Mouse (Mus musculus) kidney, postnatal 0 days (tissue): ENCODE measurements around the gene Thy1. TPM values are rescaled to one million over a fixed set of nuclear protein-coding genes. Genes with fewer than 3 reads are reported as not detected.
A peak's percentile ranks its signal among the peaks of the same experiment; 100 is the strongest.

ENCODE experiments used
- ATAC-seq: fragments of 200-750 bp; cut with Nextera tagmentation; replicated peaks from 2 replicates; pipeline ENCODE4 v1.8.0; 2017; ENCODE audit warnings: low read depth, moderate number of reproducible peaks, moderate TSS enrichment, moderate library complexity; ENCODE audit not compliant: low FRiP score
- DNase-seq: peaks from one replicate; pipeline ENCODE4 v3.0.0-alpha.2; 2016; ENCODE audit warnings: low spot score
- H3K27ac ChIP-seq: fragments of 300-500 bp; sonication (generic); 2 replicates; pipeline ENCODE4 v1.5.1; 2014; ENCODE audit warnings: mild to moderate bottlenecking
- H3K27me3 ChIP-seq: fragments of 300-500 bp; sonication (generic); 2 replicates; pipeline ENCODE4 v1.6.1; 2014; ENCODE audit warnings: low read length, mixed read lengths; ENCODE audit not compliant: insufficient read depth
- H3K36me3 ChIP-seq: fragments of 300-500 bp; sonication (generic); 2 replicates; pipeline ENCODE4 v1.6.1; 2014; ENCODE audit warnings: low read length, mixed read lengths; ENCODE audit not compliant: insufficient read depth
- H3K4me1 ChIP-seq: fragments of 300-500 bp; sonication (generic); replicated peaks from 2 replicates; pipeline ENCODE4 v1.6.1; 2014; ENCODE audit warnings: antibody characterized with exemption, low read length, mixed read lengths; ENCODE audit not compliant: insufficient read depth
- H3K4me2 ChIP-seq: fragments of 300-500 bp; sonication (generic); 2 replicates; pipeline ENCODE4 v1.6.1; 2014; ENCODE audit warnings: mild to moderate bottlenecking, low read length, moderate library complexity, mixed read lengths
- H3K4me3 ChIP-seq: fragments of 300-500 bp; sonication (generic); replicated peaks from 2 replicates; pipeline ENCODE4 v1.5.1; 2014; ENCODE audit warnings: low read depth, low read length
- H3K9ac ChIP-seq: fragments of 300-500 bp; sonication (generic); 2 replicates; pipeline ENCODE4 v1.6.1; 2014; ENCODE audit warnings: low read depth, low read length
- H3K9me3 ChIP-seq: fragments of 300-500 bp; sonication (generic); replicated peaks from 2 replicates; pipeline ENCODE4 v1.6.1; 2016; ENCODE audit warnings: low read length, inconsistent platforms, mixed read lengths
- CTCF ChIP-seq: IDR thresholded peaks from 2 replicates; pipeline ENCODE4 v1.5.1; 2016; ENCODE audit warnings: antibody characterized with exemption, low read depth, mild to moderate bottlenecking, moderate library complexity
- WGBS: fragments of 180-500 bp; shearing (Covaris S2); extraction: QIAGEN DNeasy Blood & Tissue Kit; methylation state at CpG from one replicate; pipeline ENCODE4 v1.1.7; 2014; 5-methylcytosine and 5-hydroxymethylcytosine counted together
- polyA plus RNA-seq: library from polyadenylated mRNA; unstranded; fragments of >200 nt; fragmentation: Nextera tagmentation; extraction: Ambion mirVana; gene quantifications from 2 replicates; pipeline ENCODE4 v1.2.1, GENCODE M21; 2015

The Thy1 gene
- polyA plus RNA-seq, 1 experiment from 2014 or later, result 13.6 TPM

- Histone ChIP-seq H3K27ac (peak overlapping the region; percentile 77), H3K36me3 (no peaks in the 10 kb centered on the region), H3K4me1 (peaks cover 32% of the 10 kb centered on the region), H3K4me3 (peak overlapping the region; percentile 54), H3K27me3 (no peaks in the 10 kb centered on the region), H3K9me3 (no peaks in the 10 kb centered on the region), H3K4me2 (peak overlapping the region; percentile 79), H3K9ac (peak overlapping the region; percentile 65)
- WGBS, result under 1% methylated on average over 61 of the region's 62 CpGs
- TF ChIP-seq CTCF, result no peak
- DNase-seq (peak; percentile 88), ATAC-seq (peak; percentile 67)
Measured at GRCm38 (mm10) chr9:44084659-44085229, 41.6 kb downstream of the Thy1 start.

- peak overlapping the region; percentile 79 for H3K4me2 ChIP-seq
- H3K27me3 ChIP-seq, result no peaks in the 10 kb centered on the region
- H3K27ac ChIP-seq, result peak overlapping the region; percentile 77
- no peaks in the 10 kb centered on the region for H3K36me3 ChIP-seq
- no peak for DNase-seq
- peak overlapping the region; percentile 65 for H3K9ac ChIP-seq
- H3K4me1 ChIP-seq, result peaks cover 31% of the 10 kb centered on the region
- H3K4me3 ChIP-seq, result peak overlapping the region; percentile 54
- ATAC-seq, result no peak
- TF ChIP-seq CTCF, result no peak
- 4% methylated on average over 10 of the region's 10 CpGs for WGBS
- no peaks in the 10 kb centered on the region for H3K9me3 ChIP-seq
Measured at GRCm38 (mm10) chr9:44085276-44085675, 42.1 kb downstream of the Thy1 start.

- Histone ChIP-seq H3K36me3 (no peaks in the 10 kb centered on the region), H3K4me2 (peak overlapping the region; percentile 79), H3K9ac (peak overlapping the region; percentile 65), H3K9me3 (no peaks in the 10 kb centered on the region), H3K4me1 (peaks cover 28% of the 10 kb centered on the region), H3K27ac (peak overlapping the region; percentile 77), H3K4me3 (peak overlapping the region; percentile 54), H3K27me3 (no peaks in the 10 kb centered on the region)
- DNase-seq (no peak), ATAC-seq (no peak)
- no peak for TF ChIP-seq CTCF
- 62% methylated on average over 15 of the region's 15 CpGs for WGBS
Measured at GRCm38 (mm10) chr9:44085741-44086665, 42.8 kb downstream of the Thy1 start.

- 0 out of 2 replicates have a peak, but pooled peaks have one; percentile 21 for ATAC-seq
- no peak for DNase-seq
- Histone ChIP-seq H3K27me3 (no peaks in the 10 kb centered on the region), H3K27ac (peak overlapping the region; percentile 47; the same call in 1 of the 2 replicates), H3K4me1 (peaks cover 26% of the 10 kb centered on the region), H3K9me3 (no peaks in the 10 kb centered on the region), H3K4me2 (peak overlapping the region; percentile 79), H3K9ac (peak overlapping the region; percentile 18; the same call in 1 of the 2 replicates), H3K4me3 (peak overlapping the region; percentile 14; the same call in 1 of the 2 replicates), H3K36me3 (peaks cover 10% of the 10 kb centered on the region; the same call in 1 of the 2 replicates)
- WGBS, result 42% methylated on average over 10 of the region's 10 CpGs
- no peak for TF ChIP-seq CTCF
Measured at GRCm38 (mm10) chr9:44086960-44087359, 43.8 kb downstream of the Thy1 start.

- Histone ChIP-seq H3K27ac (peak overlapping the region; percentile 47; the same call in 1 of the 2 replicates), H3K4me1 (peaks cover 26% of the 10 kb centered on the region), H3K9ac (peak overlapping the region; percentile 40; the same call in 1 of the 2 replicates), H3K27me3 (no peaks in the 10 kb centered on the region), H3K36me3 (peaks cover 15% of the 10 kb centered on the region; the same call in 1 of the 2 replicates), H3K9me3 (no peaks in the 10 kb centered on the region), H3K4me2 (peak overlapping the region; percentile 79), H3K4me3 (0 out of 2 replicates have a peak overlapping the region, but pooled peaks have one; percentile 5)
- 15% methylated on average over 15 of the region's 15 CpGs for WGBS
- no peak for DNase-seq
- no peak for ATAC-seq
- TF ChIP-seq CTCF, result no peak
Measured at GRCm38 (mm10) chr9:44087761-44088455, 44.7 kb downstream of the Thy1 start.
